Mouse (Mus musculus) T-cell, adult 66 days (primary cell): ENCODE results near the gene Gm10424. TPM values are rescaled to one million over a fixed set of nuclear protein-coding genes. Genes with fewer than 3 reads are reported as not detected.

ENCODE experiments used
- total RNA-seq, 2 experiments: library from RNA; stranded (reverse); gene quantifications; 3 replicates in 1 of 2; 4 replicates in 1 of 2; pipeline ENCODE4 v1.2.4; 2023

Gm10424 gene
- not detected for total RNA-seq

DNA sequence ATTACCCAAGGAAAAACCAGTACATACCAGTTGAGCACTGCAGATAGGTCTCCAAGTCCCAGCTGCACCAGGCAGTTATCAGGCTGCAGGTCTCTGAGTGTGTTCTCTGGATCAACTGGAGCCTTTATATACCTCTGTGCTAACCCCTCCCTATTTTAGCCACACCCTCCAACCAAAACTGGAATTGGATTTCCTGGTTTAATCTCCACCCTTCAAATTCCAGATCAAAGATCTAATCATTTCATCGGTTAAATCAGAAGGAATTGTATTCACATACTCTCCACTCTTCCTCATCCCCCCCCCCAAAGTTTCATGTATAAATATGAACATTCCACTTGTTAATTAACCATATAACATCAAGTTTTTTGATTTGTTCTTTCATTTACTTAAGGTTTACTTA, at the start of gene Gm10424:
Gene Gm10424, minus strand, starts transcription at position 101 of the 400 bp plus-strand sequence.

DNA sequence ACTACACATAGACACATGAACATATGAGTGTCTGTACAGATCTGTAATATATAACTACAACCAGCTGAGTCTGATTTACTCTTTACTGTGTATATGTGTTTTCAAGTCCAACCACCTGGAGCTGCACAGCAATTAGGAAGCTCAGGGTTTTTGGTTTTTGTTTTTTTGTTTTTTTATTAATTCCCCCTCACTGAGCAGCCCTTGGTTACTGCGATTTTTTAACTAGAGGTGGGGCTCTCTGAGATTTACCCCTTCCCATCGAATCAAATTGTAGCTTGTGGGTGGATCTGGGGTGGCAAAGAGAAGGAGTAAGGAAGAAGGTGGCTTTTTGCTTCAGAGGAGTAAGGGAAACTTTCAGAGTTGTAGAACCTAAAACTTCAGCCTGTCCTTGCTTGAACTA, 33.0 kb upstream of the Gm10424 start, which contains the start of gene Gm3259:
Gene Gm3259, plus strand, starts transcription at position 301 of the 400 bp plus-strand sequence.

Other genes starting within 250 kb of the Gm10424 start
- gene Gm7942, start 165.8 kb downstream of the Gm10424 start, total RNA-seq = not detected
- gene Gm16513, start 90.1 kb downstream of the Gm10424 start, total RNA-seq = not detected
- gene Gm3259, start 33.1 kb upstream of the Gm10424 start, total RNA-seq = not detected
- gene D5Ertd577e, start 184.0 kb upstream of the Gm10424 start, total RNA-seq = not detected
- gene Gm3286, start 238.0 kb upstream of the Gm10424 start, total RNA-seq = not detected